ENCODE assay signal across 8 mouse cellular contexts in genomic region chr6:118099311-118099802, GRCm38 (mm10). TPM values are rescaled to one million over a fixed set of nuclear protein-coding genes. Genes with fewer than 3 reads are reported as not detected.
DNase-seq lines count a peak whose midpoint lies in the region; ATAC-seq and TF ChIP-seq lines count a peak whose summit lies in the region.

No protein-coding gene starts in this region.

- no peak overlapping the region for H3K9ac ChIP-seq in midbrain, postnatal 0 days (replicated peaks; ENCODE audit: low read length, poor library complexity, severe bottlenecking)

- H3K27ac ChIP-seq in gastrocnemius, adult 2 months = no peak overlapping the region
- no peak overlapping the region; the same call in 1 of the 2 replicates for H3K27ac ChIP-seq in midbrain, postnatal 0 days (ENCODE audit: low read depth, low read length)

- H3K36me3 ChIP-seq in midbrain, postnatal 0 days (ENCODE audit: insufficient read depth, low read length) = no peaks in the 10 kb centered on the region

- TF ChIP-seq CTCF in gastrocnemius, adult 2 months (IDR thresholded peaks at IDR 0.05) = peak; percentile 33
- TF ChIP-seq CTCF in midbrain, postnatal 0 days (IDR thresholded peaks at IDR 0.05) = peak; percentile 80

- intact Hi-C loops in gastrocnemius, adult 2 months (cut with DNase I) = no loop called here
- intact Hi-C loops in gastrocnemius, postnatal 36 days (cut with DNase I) = no loop called here

- H3K4me3 ChIP-seq in gastrocnemius, adult 2 months = no peak overlapping the region
- no peak overlapping the region for H3K4me3 ChIP-seq in midbrain, postnatal 0 days (ENCODE audit: low read depth, low read length)

- no peaks in the 10 kb centered on the region for H3K4me1 ChIP-seq in midbrain, postnatal 0 days (ENCODE audit: insufficient read depth, low read length)

- no peak overlapping the region for H3K4me2 ChIP-seq in midbrain, postnatal 0 days (ENCODE audit: low read depth, low read length, poor library complexity, severe bottlenecking)

- no peak for DNase-seq in gastrocnemius, adult 2 months
- DNase-seq in gastrocnemius, postnatal 4 days (ENCODE audit: low spot score in 2 of 2) = no peak
- DNase-seq in B cell, adult 2 months = peak; percentile 8 to 14
- DNase-seq in cerebellum, adult 18-20 months = peak; percentile 76 to 81
- peak; percentile 7 for DNase-seq in kidney, adult 11 months
- peak; percentile 62 for DNase-seq in midbrain, postnatal 0 days (ENCODE audit: low spot score)
- DNase-seq in gastrocnemius, postnatal 36 days = no peak

- ATAC-seq in midbrain, postnatal 0 days (ENCODE audit: low FRiP score) = 0 out of 2 replicates have a peak, but pooled peaks have one; percentile 31
- ATAC-seq in monocyte, adult 5-6 weeks (replicated peaks; ENCODE audit: insufficient number of reproducible peaks, low FRiP score, low TSS enrichment, poor library complexity, severe bottlenecking) = no peak

- H3K27me3 ChIP-seq in midbrain, postnatal 0 days (ENCODE audit: insufficient read depth, low read length) = no peaks in the 10 kb centered on the region

- 36% methylated on average over 2 of the region's 2 CpGs for WGBS in midbrain, postnatal 0 days

- H3K9me3 ChIP-seq in midbrain, postnatal 0 days (ENCODE audit: low read length) = no peaks in the 10 kb centered on the region

RNA-seq across cellular contexts. Expression of gene Csgalnact2, which starts 39.6 kb away (rescaled TPM):
- total RNA-seq in gastrocnemius, adult 2 months (2021) = 10 to 100 TPM; 30.9 to 32.8 TPM
- total RNA-seq in gastrocnemius, postnatal 4 days (2021) = 10 to 100 TPM; 19.4 to 22.8 TPM
- 13.0 and 15.8 TPM in 2 replicates for total RNA-seq in midbrain, postnatal 0 days (2014; rRNA removed)
- 10.8 and 11.0 TPM in 2 replicates for polyA plus RNA-seq in midbrain, postnatal 0 days (2015; fragmentation: Nextera tagmentation; extraction: Ambion mirVana)
- 10 to 100 TPM; 25.3 to 25.9 TPM for total RNA-seq in gastrocnemius, postnatal 36 days (2021)
- 131 to 223 TPM (median 204 TPM) in 3 replicates for total RNA-seq in monocyte, adult 5-6 weeks (2017)

Comparison
In these comparisons a context has a peak if more than half of its experiments do, and no peak if none do; other contexts are left out.
1. DNase-seq: peak in B cell, adult 2 months (2 of 2), cerebellum, adult 18-20 months (2 of 2), kidney, adult 11 months (single experiment) and midbrain, postnatal 0 days (single experiment); none in gastrocnemius, adult 2 months (single experiment), gastrocnemius, postnatal 4 days (0 of 2) and gastrocnemius, postnatal 36 days (0 of 2).